Mouse (Mus musculus): Measurements from ENCODE around the gene Eif4enif1. TPM values are rescaled to one million over a fixed set of nuclear protein-coding genes. Genes with fewer than 3 reads are reported as not detected.
A peak's percentile ranks its signal among the peaks of the same experiment; 100 is the strongest.

The Eif4enif1 gene
- polyA plus RNA-seq, 1 experiment from 2014 or later, result 45.8 TPM

DNA sequence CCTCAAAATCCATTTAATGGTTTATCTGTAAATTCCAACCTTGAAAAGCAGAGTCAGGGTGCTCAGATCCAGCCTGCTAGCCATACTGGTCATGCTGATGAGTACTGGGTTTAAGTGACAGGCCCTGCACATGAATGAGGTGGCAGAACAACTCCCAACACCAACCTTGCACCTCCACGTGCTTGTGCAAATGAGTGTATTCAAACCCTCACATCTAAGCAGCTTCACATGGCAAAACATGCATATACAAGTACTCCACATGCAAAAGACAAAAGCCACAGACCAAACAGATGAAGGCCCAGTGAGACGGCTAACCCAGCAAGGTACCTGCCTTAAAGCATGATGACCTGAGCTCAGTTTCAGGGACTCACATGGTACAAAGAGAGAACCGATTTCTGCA is 83.7 kb downstream of the Eif4enif1 start:
- Histone ChIP-seq H3K9ac (no peak overlapping the region), H3K4me1 (peaks cover 11% of the 10 kb centered on the region), H3K27ac (no peak overlapping the region), H3K9me3 (no peaks in the 10 kb centered on the region), H3K27me3 (no peaks in the 10 kb centered on the region), H3K4me2 (no peak overlapping the region), H3K4me3 (no peak overlapping the region), H3K36me3 (no peaks in the 10 kb centered on the region)
- 80% methylated on average over 3 of the region's 3 CpGs for WGBS
- ATAC-seq (ENCODE audit: insufficient number of reproducible peaks, low FRiP score, low TSS enrichment, low read depth), result no peak

DNA sequence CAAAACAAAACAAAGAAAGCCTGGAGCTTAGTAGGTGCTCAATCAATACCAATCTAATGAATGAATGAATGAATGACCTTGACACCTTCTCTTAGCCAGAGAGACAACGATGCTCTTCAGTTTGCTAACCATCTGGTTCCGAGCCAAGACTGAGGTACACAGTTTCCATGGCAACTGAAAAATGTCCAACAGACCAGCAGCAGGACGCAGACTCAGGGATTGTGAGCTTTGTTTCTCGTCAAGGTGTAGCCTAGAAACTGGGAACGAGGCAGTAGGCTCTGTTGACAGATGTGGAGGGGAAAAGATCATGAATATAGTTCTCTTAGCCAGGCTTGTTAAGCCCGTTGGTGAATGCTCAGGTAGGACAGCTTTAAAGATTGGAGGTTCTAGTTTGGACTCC is 84.9 kb downstream of the Eif4enif1 start:
- H3K4me3 ChIP-seq, result no peak overlapping the region
- H3K4me1 ChIP-seq, result peaks cover 22% of the 10 kb centered on the region
- ATAC-seq (ENCODE audit: insufficient number of reproducible peaks, low FRiP score, low TSS enrichment, low read depth), result no peak
- H3K9me3 ChIP-seq, result no peaks in the 10 kb centered on the region
- no peak overlapping the region for H3K9ac ChIP-seq
- H3K27me3 ChIP-seq, result no peaks in the 10 kb centered on the region
- H3K36me3 ChIP-seq, result no peaks in the 10 kb centered on the region
- 51% methylated on average over 6 of the region's 6 CpGs for WGBS
- H3K4me2 ChIP-seq, result no peak overlapping the region
- H3K27ac ChIP-seq, result no peak overlapping the region

DNA sequence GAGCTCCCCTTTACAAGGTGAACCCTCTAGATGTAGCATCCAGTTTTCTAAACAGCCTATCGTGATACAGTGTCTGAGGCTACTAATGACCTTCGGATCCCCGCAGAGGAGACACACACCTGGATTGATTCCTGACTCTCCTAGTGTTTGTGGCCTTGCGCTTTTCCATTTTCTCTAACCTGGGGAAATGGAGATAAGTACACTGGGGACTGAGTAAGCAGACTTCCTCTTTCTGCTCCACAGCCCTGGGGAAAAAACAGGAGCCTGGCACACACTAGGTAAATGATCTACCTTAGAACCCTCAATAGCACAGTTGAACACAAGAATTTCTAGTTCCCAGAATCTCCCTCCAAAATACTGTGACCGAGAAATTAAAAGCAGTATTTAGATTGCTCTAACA is 85.7 kb downstream of the Eif4enif1 start:
- no peak overlapping the region for H3K9ac ChIP-seq
- no peak overlapping the region for H3K27ac ChIP-seq
- H3K27me3 ChIP-seq, result no peaks in the 10 kb centered on the region
- H3K36me3 ChIP-seq, result no peaks in the 10 kb centered on the region
- H3K4me2 ChIP-seq, result peak overlapping the region; percentile 95
- no peaks in the 10 kb centered on the region for H3K9me3 ChIP-seq
- H3K4me3 ChIP-seq, result peak overlapping the region; percentile 75
- no peak for ATAC-seq (ENCODE audit: insufficient number of reproducible peaks, low FRiP score, low TSS enrichment, low read depth)
- WGBS, result 69% methylated on average over 5 of the region's 5 CpGs
- peaks cover 27% of the 10 kb centered on the region for H3K4me1 ChIP-seq

DNA sequence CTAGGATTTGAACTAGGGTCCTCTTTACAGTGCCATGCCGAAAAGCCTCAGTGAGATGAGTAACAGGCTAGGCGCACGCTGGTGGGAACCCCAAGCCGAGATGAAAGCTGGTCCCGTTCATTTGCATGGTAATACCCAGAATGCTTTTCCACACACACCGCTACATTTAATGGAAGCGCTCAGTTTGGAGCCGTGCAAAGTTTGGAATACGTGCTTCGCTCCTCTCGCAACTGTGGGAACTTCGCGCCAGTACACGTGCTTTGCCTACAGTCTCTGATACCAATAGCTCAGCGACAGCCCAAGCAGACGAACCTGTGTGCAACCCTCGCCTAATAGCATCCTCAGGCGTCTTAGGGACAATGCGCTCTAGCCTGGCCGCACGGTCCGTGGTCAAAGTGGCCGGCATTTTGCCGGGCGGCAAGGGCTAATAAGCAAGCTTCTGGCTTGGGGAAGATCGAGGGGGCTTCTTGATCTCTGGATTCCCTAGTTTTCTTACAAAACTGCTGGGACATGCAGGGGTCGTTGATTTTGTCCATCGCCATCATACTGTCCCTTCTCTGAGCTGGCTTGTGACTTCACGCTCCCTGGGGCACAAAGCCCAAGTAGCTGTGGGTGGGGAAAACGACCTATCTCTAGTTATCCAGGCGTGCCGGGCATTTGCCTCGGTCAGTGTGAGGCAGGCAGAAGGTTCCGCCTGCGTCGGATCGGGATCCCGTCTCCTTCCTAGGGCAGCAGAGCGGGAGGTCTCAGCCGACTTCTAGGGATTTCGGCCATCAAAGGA is 86.5 kb downstream of the Eif4enif1 start, which contains the start of gene Patz1:
Gene Patz1 (plus strand): TSS at position 354 of the 781 bp plus-strand sequence.
- peak; percentile 22 for ATAC-seq (ENCODE audit: insufficient number of reproducible peaks, low FRiP score, low TSS enrichment, low read depth)
- Histone ChIP-seq H3K4me1 (peaks cover 35% of the 10 kb centered on the region), H3K27me3 (no peaks in the 10 kb centered on the region), H3K4me3 (peak within 1 kb of the TSS; percentile 75), H3K9me3 (no peaks in the 10 kb centered on the region), H3K27ac (peak within 1 kb of the TSS; percentile 100), H3K36me3 (peaks cover 7% of the 10 kb centered on the region), H3K9ac (peak within 1 kb of the TSS; percentile 91), H3K4me2 (peak within 1 kb of the TSS; percentile 95)
- WGBS, result under 1% methylated on average over 41 of the region's 41 CpGs

DNA sequence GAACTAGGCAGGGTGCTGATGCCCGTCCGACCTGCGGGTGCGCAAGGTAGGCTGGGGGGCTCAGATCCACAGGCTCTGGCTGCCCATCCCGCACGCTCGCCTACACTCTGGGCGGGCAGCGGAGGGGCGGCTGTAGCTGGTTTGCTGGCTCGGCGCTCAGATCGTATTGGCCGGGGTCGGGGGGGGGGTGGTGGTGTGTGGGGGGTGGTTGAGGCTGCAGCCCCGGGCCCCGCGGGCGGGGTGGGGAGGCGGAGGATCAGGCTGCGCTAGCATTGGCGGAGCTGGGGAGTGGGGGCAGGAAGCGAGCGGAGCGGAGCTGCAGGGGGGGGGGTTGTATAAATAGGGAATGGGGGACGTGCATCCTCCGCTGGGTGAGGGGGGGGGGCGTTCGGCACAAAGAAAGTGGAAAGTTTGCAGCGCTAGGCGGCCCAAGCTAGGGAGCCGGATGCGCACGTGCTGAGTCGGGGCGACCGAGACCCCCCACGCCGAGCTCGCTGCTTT is 87.2 kb downstream of the Eif4enif1 start:
- Histone ChIP-seq H3K9me3 (no peaks in the 10 kb centered on the region), H3K36me3 (peaks cover 13% of the 10 kb centered on the region), H3K4me1 (peaks cover 41% of the 10 kb centered on the region), H3K9ac (peak overlapping the region; percentile 91), H3K4me3 (peak overlapping the region; percentile 75), H3K27me3 (no peaks in the 10 kb centered on the region), H3K4me2 (peak overlapping the region; percentile 95), H3K27ac (peak overlapping the region; percentile 100)
- WGBS, result 1% methylated on average over 24 of the region's 40 CpGs
- ATAC-seq (ENCODE audit: insufficient number of reproducible peaks, low FRiP score, low TSS enrichment, low read depth), result peak; percentile 87

DNA sequence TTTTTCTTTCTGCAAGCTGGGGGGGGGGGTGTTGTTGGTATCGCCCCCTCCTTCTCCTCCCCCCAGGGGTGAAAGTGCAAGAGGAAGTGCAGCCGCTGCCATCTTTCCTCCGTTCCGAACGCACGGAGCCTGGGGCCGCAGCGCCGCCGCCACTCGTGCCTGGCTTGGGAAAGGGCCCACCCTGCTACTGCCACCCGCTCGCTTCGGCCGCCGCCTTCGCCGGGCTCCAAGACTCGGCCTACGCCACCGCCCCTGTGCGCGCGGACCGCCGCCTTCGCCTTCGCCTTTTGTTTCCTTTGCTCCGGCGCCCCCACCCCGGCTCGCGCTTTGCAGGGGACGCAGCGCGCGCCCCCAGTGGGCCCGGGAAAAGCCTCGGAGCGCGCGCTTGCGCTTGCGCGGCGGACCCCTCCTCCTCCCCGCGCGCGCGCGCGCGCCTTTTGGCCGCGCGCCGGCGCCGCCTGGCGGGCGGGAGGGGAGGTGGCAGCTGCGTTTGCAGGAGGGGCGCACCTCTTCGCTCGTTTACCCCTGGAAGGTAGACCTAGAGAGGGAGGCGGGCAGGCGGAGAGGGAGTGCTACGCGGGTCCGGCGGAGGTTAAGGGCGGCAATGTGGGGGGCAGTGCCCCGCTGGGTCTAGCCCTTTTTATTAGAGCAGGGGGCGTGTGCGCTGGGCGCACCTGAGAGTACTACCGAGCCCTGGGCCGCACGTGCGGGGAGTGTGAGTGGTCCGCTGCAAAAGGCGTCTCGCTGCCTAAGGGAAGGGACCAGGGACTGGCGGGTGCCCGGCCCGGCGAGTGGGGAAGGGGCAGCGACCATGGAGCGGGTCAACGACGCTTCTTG is 87.8 kb downstream of the Eif4enif1 start:
- Histone ChIP-seq H3K4me1 (peaks cover 46% of the 10 kb centered on the region), H3K9me3 (no peaks in the 10 kb centered on the region), H3K4me2 (peak overlapping the region; percentile 95), H3K27me3 (no peaks in the 10 kb centered on the region), H3K36me3 (peaks cover 18% of the 10 kb centered on the region), H3K9ac (peak overlapping the region; percentile 91), H3K27ac (peak overlapping the region; percentile 100), H3K4me3 (peak overlapping the region; percentile 75)
- ATAC-seq (ENCODE audit: insufficient number of reproducible peaks, low FRiP score, low TSS enrichment, low read depth), result peak; percentile 74
- under 1% methylated on average over 83 of the region's 92 CpGs for WGBS

DNA sequence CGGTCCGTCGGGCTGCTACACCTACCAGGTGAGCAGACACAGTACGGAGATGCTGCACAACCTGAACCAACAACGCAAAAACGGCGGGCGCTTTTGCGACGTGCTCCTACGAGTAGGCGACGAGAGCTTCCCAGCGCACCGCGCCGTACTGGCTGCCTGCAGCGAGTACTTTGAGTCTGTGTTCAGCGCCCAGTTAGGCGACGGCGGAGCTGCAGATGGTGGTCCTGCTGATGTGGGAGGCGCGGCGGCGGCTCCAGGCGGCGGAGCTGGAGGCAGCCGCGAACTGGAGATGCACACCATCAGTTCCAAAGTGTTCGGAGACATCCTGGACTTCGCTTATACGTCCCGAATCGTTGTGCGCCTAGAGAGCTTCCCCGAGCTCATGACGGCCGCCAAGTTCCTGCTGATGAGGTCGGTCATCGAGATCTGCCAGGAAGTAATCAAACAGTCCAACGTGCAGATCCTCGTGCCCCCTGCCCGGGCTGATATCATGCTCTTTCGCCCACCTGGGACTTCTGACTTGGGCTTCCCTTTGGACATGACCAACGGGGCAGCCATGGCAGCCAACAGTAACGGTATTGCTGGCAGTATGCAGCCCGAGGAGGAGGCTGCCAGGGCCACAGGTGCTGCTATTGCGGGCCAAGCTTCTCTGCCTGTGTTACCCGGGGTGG is 88.6 kb downstream of the Eif4enif1 start:
- Histone ChIP-seq H3K36me3 (peaks cover 25% of the 10 kb centered on the region), H3K27ac (peak overlapping the region; percentile 100), H3K9ac (peak overlapping the region; percentile 91), H3K4me1 (peaks cover 51% of the 10 kb centered on the region), H3K4me2 (peak overlapping the region; percentile 95), H3K9me3 (no peaks in the 10 kb centered on the region), H3K4me3 (peak overlapping the region; percentile 75), H3K27me3 (no peaks in the 10 kb centered on the region)
- under 1% methylated on average over 50 of the region's 50 CpGs for WGBS
- ATAC-seq (ENCODE audit: insufficient number of reproducible peaks, low FRiP score, low TSS enrichment, low read depth), result no peak

DNA sequence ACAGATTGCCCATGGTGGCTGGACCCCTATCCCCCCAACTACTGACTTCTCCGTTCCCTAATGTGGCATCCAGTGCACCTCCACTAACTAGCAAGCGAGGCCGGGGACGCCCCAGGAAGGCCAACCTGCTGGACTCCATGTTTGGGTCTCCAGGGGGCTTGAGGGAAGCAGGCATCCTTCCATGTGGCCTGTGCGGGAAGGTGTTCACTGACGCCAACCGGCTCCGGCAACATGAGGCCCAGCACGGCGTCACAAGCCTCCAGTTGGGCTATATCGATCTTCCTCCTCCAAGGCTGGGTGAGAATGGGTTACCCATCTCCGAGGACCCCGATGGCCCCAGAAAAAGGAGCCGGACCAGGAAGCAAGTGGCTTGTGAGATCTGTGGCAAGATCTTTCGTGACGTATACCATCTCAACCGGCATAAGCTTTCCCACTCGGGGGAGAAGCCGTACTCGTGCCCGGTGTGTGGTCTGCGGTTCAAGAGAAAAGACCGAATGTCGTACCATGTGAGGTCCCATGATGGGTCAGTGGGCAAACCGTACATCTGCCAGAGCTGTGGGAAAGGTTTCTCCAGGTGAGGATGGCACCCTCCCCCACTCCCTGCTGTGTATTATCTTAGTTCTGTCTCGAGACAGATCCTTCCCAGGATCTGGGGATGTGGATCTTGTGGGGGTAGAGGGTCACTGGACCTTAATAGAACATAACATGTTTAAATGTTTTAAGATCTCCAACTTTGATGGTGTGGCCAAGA is 89.3 kb downstream of the Eif4enif1 start:
- peaks cover 32% of the 10 kb centered on the region for H3K36me3 ChIP-seq
- H3K9me3 ChIP-seq, result no peaks in the 10 kb centered on the region
- no peak for ATAC-seq (ENCODE audit: insufficient number of reproducible peaks, low FRiP score, low TSS enrichment, low read depth)
- peak overlapping the region; percentile 95 for H3K4me2 ChIP-seq
- peak overlapping the region; percentile 100 for H3K27ac ChIP-seq
- peaks cover 54% of the 10 kb centered on the region for H3K4me1 ChIP-seq
- no peaks in the 10 kb centered on the region for H3K27me3 ChIP-seq
- H3K9ac ChIP-seq, result peak overlapping the region; percentile 91
- H3K4me3 ChIP-seq, result peak overlapping the region; percentile 75
- under 1% methylated on average over 26 of the region's 26 CpGs for WGBS

DNA sequence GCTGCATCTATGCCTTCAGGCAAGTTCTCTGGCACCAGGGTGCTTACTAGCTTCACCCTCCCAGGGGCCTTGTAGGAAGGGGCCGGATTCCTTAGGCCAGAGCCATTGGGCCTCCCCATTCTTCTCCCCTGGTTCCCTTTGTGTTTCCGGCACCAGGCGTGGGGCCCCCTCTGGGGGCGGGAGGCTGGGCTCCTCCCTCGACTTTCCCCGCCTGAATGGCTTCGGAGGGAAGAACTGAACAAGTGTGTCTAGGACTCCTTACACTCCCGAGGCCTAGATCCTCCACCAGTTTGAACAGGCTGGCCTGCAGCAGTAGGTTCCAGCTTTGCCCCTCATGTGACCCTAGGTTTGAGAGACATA is 89.8 kb downstream of the Eif4enif1 start:
- WGBS, result under 1% methylated on average over 8 of the region's 8 CpGs
- no peak for ATAC-seq (ENCODE audit: insufficient number of reproducible peaks, low FRiP score, low TSS enrichment, low read depth)
- Histone ChIP-seq H3K27me3 (no peaks in the 10 kb centered on the region), H3K36me3 (peaks cover 37% of the 10 kb centered on the region), H3K27ac (peak overlapping the region; percentile 100), H3K4me2 (peak overlapping the region; percentile 95), H3K9ac (peak overlapping the region; percentile 91), H3K9me3 (no peaks in the 10 kb centered on the region), H3K4me1 (peaks cover 59% of the 10 kb centered on the region), H3K4me3 (peak overlapping the region; percentile 75)

DNA sequence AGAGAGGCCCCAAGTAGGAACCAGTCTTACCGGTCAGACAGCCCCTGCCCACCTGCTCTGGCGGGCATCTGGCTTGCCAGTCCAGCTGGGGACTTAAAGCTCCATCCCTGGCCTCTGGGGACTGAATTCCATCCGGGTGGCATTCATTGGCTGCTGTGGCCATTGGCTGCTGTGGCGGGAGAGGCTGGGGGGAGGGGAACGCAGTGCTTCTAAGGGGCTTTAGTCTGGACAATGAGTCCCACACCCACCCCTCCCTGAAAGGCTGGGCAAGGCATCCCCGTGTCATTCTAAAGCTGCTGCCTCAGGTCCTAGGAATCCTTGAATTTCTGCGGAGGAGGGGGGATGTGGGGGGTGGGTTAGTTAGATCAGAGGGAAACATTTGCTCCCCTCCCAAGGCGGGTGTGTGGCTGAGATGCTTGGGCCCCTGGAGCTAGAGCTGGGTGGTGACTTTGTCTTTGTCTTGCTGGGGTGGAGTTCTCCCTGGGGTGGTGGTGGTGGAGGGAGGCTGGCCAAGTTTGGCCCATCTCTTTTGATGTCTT is 90.6 kb downstream of the Eif4enif1 start:
- Histone ChIP-seq H3K4me2 (peak overlapping the region; percentile 95), H3K9me3 (no peaks in the 10 kb centered on the region), H3K27me3 (no peaks in the 10 kb centered on the region), H3K9ac (peak overlapping the region; percentile 91), H3K36me3 (peaks cover 45% of the 10 kb centered on the region), H3K27ac (peak overlapping the region; percentile 100), H3K4me1 (peaks cover 59% of the 10 kb centered on the region), H3K4me3 (peak overlapping the region; percentile 75)
- 0% methylated on average over 8 of the region's 8 CpGs for WGBS
- no peak for ATAC-seq (ENCODE audit: insufficient number of reproducible peaks, low FRiP score, low TSS enrichment, low read depth)

DNA sequence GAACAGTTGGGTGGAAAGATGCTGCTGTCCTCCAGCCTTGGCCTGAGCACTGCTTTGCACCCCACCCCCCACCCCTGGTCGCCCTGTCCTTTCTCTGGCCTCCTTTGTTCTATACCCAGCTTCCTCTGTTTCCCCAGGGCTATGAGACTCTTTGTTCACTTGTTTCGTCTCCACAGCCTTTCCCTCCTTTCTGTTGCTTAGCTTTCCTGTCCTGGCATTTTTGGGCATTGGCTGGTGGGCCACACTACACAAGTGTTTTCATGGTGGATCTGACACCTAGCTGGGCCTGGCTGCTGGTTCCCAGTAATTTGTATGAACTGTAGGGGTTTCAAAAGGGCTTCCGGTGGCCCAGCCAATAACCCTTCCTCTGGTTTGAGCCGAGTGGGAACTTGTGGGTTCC is 91.2 kb downstream of the Eif4enif1 start:
- Histone ChIP-seq H3K27me3 (no peaks in the 10 kb centered on the region), H3K9ac (peak overlapping the region; percentile 10; the same call in 1 of the 2 replicates), H3K27ac (peak overlapping the region; percentile 100; the same call in 1 of the 2 replicates), H3K4me3 (peak overlapping the region; percentile 75), H3K9me3 (no peaks in the 10 kb centered on the region), H3K36me3 (peaks cover 51% of the 10 kb centered on the region), H3K4me1 (peaks cover 56% of the 10 kb centered on the region), H3K4me2 (peak overlapping the region; percentile 95)
- no peak for ATAC-seq (ENCODE audit: insufficient number of reproducible peaks, low FRiP score, low TSS enrichment, low read depth)
- WGBS, result 42% methylated on average over 4 of the region's 4 CpGs
